Mouse (Mus musculus) lung, adult 18-20 months (tissue): ENCODE results near the gene Morn3.
A peak's percentile ranks its signal among the peaks of the same experiment; 100 is the strongest.

ENCODE experiments used
- DNase-seq, 2 experiments: peaks; one replicate each; pipeline ENCODE4 v3.0.0; 2022; ENCODE audit warnings: mixed read lengths in 2 of 2

Gene Morn3

GRCm38 (mm10) chr5:123021438-123021837 lies 25.4 kb downstream of the Morn3 start:
- DNase-seq = no peak

DNA sequence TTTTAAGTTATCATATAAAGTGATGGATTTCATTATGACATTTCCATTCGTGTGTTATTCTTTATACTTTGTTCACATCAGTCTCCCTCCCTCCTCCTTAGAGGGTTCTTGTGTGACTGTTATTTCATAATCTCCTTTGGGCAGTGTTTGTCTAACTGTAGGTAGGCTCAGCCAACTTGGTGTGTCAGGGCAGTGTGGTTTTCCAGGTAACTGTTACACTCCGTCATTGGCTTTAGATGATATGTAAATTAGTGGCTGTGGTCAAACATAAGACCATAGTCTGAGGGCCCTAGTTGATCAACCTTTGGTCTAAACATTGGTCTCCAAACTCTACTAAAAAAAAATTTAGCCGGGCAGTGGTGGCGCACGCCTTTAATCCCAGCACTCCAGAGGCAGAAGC lies 26.4 kb downstream of the Morn3 start:
- DNase-seq = no peak

DNA sequence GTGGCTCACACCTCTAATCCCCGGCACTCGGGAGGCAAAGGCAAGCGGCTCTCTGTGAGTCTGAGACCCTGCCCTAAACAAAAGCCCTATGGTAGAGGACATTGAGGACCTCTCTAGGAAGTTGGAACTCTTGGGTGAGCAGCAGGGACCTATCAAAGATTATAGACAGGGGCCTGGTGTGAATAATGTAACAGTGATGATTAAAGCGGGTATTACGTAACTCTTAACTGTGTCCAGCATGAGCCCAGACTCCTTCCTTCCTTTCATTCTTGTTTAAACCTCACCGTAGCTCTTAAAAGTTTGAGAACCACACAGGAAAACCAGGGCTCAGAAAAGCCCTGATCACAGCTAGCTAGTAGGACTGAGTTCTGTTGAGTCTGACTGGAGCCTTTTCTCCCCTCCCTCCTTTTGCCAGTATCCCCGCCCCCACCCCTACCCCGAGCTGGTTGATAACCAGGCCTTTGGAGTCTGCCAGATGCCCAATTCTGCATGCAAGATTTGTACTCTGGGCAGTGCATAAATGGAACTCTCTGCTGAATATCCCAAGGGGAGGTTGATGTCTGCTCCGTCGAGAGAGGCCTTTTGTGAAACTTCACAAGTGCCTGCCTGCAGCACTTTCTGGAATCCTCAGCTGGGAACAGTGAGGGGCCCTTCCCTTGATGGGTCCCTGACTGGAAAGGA lies 27.3 kb downstream of the Morn3 start:
- no peak for DNase-seq

- DNase-seq = peak; percentile 28 to 43
These were observed 29.3 kb downstream of the Morn3 start for GRCm38 (mm10) chr5:123017504-123017903.

- peak; percentile 46 to 65 for DNase-seq
These were observed 30.9 kb downstream of the Morn3 start for GRCm38 (mm10) chr5:123015915-123016314.

- DNase-seq = peak; percentile 98
These were observed 31.8 kb downstream of the Morn3 start, which contains the start of gene Orai1 for GRCm38 (mm10) chr5:123014753-123015701. Gene Orai1, plus strand, starts transcription at chr5:123015074.

DNA sequence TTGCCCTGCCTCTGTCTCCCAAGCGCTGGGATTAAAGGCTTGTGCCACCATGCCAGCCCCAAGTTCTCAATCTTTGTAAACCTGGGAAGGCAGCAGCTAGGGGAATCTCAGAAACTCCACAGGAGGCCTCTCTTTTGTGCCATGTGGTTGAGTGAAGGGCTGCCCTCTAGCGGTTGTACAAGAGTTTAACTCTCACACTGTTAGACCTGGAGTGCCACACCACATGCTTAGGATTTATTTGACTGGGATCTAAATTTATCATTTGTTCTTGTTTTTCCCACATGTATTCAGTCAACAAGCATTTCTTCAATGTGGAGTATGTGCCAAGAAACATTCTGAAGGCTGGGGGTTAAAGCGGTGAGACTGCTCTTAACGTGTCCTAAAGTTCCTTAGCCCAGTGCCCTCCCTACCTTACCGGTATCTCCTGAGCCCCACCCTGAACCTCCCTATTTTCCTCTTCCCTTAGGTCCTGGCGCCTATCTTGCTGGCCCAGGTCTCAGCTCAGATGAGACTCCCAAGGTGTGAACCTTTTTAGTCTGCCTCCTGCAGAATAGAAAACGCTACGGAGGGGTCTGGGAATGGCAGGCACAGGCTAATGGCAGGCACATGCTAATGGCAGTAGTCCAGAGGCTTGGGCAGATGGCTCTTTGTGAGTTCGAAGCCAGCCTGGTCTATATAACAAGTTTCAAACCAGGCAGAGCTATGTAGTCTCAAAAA lies 33.1 kb downstream of the Morn3 start:
- DNase-seq = peak; percentile 67 to 71

DNA sequence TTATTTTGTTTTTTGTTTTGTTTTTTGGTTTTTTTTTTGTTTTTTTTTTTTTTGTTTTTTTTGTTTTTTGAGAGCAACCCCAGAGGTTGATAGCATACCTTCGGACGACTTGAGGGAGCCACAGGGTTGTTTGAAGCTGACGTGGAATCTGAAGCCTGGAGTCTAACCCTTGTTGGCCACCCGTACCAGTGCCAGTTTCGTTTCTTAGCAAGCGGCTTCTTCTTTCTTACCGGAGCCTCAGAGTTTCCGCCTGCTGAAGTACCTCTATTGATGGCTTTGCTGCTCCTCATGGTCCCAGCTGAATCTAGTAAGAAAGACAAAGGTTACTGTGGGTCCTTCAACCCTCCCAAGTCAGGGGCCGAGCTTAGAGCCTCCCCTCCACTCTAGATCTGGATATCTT lies 35.1 kb downstream of the Morn3 start:
- DNase-seq = no peak

GRCm38 (mm10) chr5:123010806-123011205 lies 36.0 kb downstream of the Morn3 start:
- DNase-seq = no peak

DNA sequence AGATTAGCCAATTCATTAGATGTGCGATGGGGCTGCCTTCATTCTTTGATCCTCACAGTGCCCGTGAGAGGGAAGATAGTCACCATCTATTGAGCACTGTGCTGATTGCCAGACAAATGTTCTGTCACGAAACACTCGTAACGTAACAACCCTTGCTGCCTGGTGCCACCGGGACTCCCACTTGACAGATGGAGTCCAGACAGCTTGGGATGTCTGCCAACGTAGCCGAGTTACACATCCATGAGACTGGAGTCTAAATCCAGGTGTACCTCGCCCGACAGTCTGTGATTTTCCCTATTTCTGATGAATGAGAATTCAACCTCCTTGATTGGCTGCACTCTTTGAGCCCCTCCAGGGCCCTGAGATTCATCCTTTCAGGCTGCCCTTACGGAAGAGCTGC lies 36.9 kb downstream of the Morn3 start:
- no peak for DNase-seq

GRCm38 (mm10) chr5:123008877-123009493 lies 37.8 kb downstream of the Morn3 start:
- no peak for DNase-seq

GRCm38 (mm10) chr5:123005716-123006592 lies 40.9 kb downstream of the Morn3 start:
- no peak for DNase-seq

DNA sequence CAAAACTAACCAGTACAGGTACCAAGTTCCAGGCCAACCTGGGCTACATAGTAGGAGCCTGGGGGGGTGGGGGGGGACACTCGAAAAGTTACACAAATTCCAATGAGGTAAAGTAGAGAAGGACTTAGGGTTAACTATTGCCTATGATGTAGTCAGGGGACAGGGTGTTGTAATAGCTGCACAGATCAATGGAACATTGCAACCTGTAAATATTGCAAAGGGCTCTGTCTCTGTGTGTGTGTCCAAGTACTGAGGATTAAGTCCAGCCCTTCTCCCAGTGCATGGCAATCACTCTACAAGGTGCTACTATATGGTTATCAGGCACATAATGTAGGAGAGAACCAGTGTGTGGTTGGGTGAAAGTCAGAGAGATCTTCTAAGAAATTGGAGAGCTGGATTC lies 45.9 kb downstream of the Morn3 start:
- no peak for DNase-seq

DNA sequence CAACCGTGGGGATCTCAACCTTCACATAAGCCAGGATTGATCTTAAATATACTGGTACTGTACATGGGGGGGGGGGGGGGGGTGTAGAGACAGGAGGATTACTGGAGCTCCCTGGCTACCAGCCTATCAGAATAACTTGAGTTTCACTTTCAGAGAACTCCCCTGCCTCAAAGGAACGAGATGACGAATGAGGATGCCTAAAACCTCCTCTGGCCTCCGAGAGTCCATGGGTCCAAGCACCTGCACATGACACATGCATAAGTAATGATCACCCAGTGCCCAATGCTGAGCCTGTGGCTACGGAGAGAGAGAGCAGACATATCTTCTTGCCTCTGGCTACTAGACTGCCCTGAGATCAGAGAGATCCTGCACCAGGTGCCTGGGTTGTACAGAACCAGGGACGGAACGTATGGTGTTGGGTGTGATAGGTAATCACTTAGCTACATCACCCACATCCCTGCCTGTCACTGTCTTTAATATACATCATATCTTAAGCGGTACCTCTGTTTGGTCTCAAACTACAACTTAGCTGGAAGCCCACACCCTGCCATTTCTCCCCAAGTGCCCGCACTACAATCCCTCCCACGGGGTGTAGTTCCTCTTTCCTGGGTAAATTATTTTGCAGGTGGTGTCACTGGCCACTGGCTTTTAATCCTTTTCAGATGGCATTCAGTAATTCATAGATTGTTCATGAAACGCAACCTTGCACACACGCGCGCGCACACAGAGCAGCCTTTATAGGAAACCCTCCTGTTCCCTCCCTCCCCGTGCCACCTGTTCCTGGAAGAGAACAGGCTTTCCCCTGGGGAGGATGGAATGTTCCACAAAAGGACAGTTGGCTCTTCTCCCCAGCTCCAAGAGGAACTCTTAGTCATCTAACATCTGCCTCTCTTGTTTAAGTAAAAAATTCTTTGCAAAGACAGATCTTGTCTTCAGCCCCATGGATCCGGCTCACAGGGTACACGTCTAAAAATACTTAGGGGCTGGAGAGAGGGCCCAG lies 49.3 kb downstream of the Morn3 start:
- DNase-seq = no peak

GRCm38 (mm10) chr5:122994910-122995309 lies 51.9 kb downstream of the Morn3 start:
- no peak for DNase-seq

- DNase-seq = peak; percentile 94
These were observed 52.4 kb downstream of the Morn3 start for GRCm38 (mm10) chr5:122994303-122994846.

DNA sequence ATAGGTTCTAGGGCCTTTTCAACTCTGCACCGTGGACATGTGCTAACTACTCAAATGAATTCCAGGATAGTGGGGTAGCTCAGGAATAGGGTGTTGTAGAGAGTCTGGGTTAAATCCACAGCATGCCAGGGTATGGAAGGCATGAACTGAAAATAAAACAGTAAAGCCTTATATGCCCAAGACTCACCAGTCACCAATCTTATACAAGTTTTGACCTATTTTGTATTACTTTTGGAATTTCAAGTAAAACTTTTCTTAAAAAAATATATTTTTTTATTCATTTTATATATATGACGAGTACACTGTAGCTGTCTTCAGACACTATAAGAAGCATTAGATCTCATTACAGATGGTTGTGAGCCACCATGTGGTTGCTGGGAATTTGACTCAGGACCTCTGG lies 53.0 kb downstream of the Morn3 start:
- no peak for DNase-seq

GRCm38 (mm10) chr5:122991350-122992004 lies 55.3 kb downstream of the Morn3 start:
- no peak for DNase-seq

GRCm38 (mm10) chr5:122990411-122991160 lies 56.2 kb downstream of the Morn3 start:
- peak; percentile 15 to 34 for DNase-seq
